Mouse (Mus musculus) lung, postnatal 36 days (tissue): ENCODE results near the gene Hist2h2ac.
"Not testable (repeated sequence)": the region's sequence is repeated elsewhere in the genome, so short reads cannot be mapped to it uniquely, and the experiment has no call there.

Source experiments
- DNase-seq: peaks from one replicate; pipeline ENCODE4 v3.0.0; 2022; ENCODE audit warnings: mixed read lengths

Hist2h2ac gene

DNA sequence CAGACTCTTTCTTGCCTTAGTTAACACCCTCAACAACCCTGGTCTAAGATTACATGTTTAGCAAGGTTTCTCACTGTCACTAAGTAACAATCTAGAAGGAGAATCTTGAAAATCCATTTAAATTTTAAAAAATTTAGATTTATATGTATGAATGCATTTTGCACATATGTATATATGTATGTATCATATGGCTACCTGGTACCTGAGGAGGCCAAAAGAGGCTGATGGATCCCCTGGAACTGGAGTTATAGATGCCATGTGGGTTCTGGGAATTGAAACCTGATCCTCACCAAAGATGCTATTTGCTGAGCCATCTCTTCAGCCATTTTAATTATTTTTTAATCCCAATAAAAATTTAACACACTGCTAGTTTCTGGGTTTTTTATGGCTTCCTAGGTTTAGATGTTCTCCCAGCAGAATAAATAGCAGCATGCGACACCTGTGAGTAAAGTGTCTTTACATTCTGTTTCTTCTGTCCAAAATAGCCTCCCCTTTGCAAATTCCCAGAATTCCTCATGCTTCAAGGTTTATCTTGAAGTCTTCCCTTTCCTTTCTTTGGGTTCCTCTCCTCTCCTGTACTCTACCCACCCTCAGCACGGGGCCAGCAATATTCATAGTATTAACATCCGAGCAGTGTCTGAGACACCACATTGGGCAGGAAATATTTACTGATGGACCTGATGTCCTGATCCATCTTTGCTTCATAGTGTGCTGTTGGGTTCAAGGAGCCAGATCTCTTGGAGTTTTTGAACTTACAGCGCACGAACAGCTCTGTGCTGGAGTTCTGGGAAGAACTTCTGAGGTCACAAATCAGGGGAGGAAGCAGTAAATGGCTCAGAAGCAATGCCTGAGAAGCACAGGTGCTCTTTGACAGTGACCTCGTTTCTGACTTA is 27.7 kb upstream of the Hist2h2ac start:
- no peak for DNase-seq

DNA sequence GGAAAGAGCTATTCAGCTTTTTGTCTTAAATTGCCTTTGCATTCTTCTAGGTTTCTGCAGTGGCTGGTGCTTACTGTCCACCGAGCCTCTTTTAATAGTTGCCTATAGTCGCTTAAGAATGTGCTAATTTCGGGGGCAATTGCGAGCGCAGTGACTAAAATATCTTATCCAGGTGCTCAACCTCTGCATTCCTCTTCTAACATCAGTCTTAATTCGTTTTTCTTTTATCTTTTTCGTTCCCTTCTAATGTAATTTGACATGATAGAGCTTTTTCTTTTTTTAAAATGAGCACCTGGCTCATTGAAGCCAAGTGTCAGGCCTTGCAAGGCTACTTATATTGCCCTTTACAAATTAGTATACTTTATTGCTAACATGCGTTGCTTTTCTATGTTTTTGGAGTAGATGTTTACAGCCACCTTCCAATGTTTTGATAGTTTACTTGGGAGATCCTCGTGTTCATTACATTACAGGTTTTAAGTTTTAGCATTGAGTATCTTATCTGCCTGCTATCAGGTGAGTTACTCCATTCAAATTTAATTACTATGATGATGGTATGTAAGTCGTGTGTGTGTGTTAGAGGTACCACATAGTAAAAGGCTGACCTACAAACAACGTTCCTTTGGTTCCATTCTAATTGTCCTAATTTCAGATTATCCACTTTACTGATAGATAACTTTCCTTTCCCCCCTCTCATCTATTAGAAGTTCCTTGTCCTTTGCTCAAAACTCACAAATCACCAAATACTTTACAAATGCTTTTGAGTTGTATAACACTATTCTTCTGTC is 26.9 kb upstream of the Hist2h2ac start:
- no peak for DNase-seq

DNA sequence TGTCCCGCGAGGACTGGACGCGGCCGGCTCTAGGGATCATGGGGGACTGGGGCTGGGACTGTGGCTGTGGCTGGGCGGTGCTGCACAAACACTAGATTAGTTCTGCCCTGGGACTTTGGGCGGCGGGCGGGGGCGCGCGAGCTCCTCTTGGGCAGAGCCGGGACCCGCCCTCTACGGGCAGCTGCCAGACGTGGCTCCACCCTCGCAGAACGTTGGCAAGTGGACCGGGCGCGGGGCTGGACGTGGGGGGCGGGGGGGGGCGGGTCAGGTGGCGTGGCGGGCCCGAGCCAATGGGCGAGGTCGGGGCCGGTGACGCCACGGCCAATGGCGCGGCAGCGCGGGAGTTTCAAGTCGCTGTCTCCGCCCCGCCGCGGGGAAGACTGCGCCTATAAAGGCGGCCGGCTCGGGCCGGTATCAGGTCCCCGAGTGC is 25.8 kb upstream of the Hist2h2ac start, which contains the start of gene Hist2h3c1:
TSS of gene Hist2h3c1 (plus strand) at position 259 of the 430 bp plus-strand sequence.
- not testable (repeated sequence) for DNase-seq

DNA sequence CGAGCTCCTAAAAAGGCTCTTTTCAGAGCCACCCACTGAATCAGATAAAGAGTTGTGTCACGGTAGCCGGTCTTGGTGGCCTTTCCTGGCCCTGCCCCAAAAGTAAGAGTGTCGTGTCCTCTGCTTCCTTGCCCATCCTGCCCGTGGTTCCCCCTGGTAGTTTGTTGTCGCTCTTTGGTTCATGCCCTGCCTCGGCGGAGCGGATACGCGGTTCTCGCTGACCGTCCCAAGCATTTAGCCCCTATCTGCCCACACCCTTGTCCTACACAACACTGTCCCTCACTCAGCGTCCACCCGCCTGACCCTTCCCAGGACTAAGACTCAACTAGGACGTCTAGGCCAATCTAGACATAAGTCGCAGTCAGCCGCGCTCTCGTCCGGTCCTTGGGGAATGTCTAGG is 25.3 kb upstream of the Hist2h2ac start:
- DNase-seq, result not testable (repeated sequence)

DNA sequence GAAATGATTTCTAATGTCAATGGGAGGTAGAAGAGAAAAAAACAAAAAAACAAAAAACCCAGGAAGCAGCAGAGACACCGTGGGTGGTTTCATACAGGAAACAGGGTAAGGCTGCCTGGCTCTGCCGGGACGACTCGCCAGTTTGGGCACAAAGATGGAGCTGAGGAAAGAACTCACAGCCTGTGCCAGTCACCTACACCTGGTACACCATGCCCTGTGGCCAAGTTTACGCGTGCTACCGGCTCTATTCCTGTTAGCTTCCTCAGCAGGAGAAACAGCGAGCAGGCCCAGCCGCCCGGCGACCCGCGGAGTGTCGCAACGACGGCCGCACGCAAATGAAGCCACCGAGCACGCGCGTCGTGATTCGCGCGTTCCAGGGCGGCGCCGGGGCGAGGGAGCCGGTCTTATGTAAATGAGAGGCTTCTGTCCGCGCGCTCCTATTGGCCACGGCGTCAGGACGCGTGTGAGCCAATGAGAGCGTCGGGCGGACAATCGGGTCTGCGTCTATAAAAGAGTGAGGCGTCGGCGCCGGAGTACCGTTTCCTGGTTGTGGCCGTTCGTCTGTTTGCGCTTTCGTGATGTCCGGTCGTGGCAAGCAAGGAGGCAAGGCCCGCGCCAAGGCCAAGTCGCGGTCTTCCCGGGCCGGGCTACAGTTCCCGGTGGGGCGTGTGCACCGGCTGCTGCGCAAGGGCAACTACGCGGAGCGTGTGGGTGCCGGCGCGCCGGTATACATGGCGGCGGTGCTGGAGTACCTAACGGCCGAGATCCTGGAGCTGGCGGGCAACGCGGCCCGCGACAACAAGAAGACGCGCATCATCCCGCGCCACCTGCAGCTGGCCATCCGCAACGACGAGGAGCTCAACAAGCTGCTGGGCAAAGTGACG is 24.6 kb upstream of the Hist2h2ac start, which contains the start of gene Hist2h2aa1:
TSS of gene Hist2h2aa1 (plus strand) at position 495 of the 884 bp plus-strand sequence.
- DNase-seq, result peak; percentile 89

DNA sequence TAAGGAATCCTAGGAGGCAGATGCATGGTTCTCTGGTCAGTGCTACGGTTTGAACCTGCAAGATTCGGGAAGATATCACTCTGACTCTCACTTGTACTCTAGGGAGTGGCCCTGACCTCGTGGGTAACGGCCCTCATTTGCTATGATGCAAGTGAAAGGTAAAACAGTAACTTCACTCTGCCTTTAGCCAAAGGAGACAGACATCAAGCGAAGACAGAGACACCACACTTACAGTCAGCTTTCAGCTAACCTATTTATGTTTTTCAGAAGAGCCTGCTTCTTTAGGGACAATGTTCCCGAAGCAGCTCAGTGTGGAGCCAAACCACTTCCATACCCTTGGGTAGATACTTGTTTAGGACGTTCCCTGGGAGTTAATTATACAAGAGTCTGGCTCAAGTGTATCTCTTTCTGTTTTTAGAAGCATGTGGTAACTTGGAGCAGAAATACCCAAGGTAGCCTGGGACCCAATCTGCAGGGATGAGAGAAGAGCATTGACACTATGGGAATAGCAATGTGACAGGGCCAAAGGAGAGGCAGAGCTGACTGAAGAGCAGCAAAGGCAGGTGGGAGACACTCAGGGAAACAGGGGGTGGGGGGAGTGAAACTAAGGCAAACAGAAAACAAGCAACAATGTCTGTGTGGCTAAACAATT is 23.4 kb upstream of the Hist2h2ac start:
- no peak for DNase-seq

DNA sequence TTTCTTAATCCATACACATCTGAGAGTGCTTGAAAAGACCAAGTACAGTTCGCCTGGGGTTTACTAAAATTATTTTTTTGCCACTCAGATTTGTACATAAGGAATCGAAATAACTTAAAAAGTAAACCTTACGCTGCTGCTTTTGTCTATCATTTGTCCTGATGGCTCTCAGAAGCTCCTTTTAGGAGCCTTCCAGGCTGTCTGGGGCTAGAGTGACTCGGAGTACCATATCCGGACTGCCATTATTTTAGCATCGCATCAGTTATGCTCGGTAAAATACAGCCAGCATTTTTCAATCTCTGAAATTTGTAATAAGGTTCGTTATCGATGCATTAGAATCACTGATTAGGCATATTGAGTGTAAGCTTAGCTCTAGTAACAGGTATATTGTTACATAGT is 20.1 kb upstream of the Hist2h2ac start:
- no peak for DNase-seq

DNA sequence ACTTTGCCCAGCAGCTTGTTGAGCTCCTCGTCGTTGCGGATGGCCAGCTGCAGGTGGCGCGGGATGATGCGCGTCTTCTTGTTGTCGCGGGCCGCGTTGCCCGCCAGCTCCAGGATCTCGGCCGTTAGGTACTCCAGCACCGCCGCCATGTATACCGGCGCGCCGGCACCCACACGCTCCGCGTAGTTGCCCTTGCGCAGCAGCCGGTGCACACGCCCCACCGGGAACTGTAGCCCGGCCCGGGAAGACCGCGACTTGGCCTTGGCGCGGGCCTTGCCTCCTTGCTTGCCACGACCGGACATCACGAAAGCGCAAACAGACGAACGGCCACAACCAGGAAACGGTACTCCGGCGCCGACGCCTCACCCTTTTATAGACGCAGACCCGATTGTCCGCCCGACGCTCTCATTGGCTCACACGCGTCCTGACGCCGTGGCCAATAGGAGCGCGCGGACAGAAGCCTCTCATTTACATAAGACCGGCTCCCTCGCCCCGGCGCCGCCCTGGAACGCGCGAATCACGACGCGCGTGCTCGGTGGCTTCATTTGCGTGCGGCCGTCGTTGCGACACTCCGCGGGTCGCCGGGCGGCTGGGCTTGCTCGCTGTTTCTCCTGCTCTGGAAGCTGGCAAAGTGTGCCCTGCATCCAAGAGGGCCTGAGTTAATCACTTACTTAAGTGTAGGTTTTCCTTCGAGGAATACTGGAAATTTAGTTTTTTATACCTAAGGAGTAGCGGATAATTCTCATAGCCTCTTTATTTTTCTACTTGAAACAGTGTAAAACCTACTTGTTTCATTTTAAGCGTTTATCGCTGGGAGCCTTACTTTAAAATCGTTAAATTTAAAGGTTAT is 19.5 kb upstream of the Hist2h2ac start, which contains the start of gene Hist2h2aa2:
TSS of gene Hist2h2aa2 (minus strand) at position 328 of the 850 bp plus-strand sequence.
- peak; percentile 98 for DNase-seq

DNA sequence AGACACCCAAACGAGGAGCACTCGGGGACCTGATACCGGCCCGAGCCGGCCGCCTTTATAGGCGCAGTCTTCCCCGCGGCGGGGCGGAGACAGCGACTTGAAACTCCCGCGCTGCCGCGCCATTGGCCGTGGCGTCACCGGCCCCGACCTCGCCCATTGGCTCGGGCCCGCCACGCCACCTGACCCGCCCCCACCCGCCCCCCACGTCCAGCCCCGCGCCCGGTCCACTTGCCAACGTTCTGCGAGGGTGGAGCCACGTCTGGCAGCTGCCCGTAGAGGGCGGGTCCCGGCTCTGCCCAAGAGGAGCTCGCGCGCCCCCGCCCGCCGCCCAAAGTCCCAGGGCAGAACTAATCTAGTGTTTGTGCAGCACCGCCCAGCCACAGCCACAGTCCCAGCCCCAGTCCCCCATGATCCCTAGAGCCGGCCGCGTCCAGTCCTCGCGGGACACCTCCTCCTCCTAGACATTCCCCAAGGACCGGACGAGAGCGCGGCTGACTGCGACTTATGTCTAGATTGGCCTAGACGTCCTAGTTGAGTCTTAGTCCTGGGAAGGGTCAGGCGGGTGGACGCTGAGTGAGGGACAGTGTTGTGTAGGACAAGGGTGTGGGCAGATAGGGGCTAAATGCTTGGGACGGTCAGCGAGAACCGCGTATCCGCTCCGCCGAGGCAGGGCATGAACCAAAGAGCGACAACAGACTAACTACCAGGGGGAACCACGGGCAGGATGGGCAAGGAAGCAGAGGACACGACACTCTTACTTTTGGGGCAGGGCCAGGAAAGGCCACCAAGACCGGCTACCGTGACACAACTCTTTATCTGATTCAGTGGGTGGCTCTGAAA is 18.5 kb upstream of the Hist2h2ac start, which contains the start of gene Hist2h3c2:
TSS of gene Hist2h3c2 (minus strand) at position 174 of the 840 bp plus-strand sequence.
- DNase-seq, result not testable (repeated sequence)

DNA sequence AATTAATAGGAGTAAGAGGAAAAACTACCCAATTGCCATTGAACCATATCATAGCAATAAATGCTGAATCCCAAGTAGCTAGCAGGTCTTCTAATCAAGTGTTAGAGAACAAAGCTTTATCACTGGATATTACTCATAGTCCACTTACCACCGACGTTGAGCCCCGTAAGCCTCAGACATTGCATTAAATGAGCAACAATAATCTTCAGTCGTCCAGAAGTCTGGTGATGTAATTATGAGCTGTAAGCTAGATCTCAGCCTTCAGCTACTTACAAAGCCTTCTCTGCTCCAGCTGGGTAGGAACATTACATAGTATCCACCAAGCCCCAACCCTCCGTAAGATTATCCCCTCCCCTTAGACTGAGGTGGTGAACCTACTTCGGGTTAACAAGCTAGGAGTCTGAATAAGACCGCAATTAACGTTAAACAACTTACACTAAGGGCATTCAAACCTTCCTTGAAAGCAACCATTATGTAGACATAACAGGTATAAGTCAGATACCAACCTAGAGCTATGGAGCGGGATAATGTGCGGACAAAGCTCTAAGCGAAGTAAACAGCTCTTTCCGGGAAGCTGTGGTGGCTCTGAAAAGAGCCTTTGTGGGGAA is 17.3 kb upstream of the Hist2h2ac start:
- DNase-seq, result no peak

DNA sequence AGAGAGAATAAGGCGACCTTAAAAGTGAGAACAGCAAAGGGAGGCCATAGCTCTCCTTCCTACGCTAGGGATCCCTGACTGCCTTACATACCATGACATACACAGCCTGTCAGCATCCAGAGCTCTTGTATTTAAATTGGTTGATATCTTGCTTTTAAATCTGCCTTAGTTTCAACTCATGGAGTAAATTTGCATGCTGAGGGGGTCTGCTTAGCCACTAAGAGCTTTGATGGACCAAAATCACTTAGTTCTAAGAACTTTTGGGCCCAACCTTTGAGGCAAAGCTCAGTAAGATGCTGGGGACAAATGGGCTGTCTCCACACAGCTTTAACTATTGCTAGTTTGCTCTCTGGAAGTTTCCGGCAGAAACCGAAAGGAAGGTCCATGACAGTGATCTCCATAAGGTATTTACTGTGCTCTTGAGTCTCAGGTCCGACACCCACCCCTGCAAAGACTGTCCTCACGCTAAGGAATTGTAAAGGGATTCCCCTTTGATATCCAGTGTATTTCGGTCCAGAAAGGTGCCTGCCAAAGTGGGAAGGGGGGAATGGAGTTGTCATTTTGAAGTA is 16.7 kb upstream of the Hist2h2ac start:
- no peak for DNase-seq

DNA sequence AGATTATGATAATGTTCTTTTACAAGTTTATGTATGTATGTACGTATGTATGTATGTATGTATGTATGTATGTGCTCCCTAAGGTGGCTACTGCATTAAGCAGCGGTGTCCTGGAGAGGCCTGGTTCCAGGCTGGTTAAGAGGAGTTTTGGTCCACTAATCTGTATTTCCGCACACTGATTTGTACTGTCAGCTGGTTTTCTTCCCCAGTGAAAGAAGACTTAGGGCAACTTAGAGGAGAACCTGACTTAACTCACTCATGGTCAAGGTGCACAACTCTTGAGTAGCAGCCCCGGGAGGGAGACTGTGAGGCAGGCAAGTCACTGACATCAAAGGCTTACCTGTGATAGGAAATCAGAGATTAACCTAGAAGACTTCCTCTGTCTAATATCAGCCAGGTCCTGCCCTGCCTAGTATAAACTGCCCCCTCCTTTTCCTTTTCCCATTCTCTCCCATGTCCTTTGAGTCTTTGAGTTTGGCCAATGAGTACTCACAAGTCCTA is 16.2 kb upstream of the Hist2h2ac start:
- DNase-seq, result no peak

DNA sequence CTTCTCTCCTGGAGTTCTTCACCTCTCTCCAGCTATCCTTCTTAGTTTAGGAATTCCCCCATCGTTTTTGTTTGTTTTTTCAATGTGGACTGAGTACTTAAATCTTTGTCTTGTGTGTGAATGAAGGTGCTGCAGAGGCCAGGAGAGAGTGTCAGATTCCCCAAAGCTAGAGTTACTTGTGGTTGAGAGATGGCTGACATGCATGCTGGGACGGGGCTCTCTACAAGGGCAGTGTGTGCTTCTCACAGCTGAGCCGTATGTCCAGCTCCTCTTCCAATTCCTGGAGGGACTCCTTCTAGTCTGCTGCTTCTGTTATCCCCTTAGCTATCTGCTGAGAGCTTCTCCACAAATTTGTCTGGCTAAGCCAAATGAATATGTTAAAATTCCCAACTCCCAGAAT is 15.2 kb upstream of the Hist2h2ac start:
- no peak for DNase-seq

DNA sequence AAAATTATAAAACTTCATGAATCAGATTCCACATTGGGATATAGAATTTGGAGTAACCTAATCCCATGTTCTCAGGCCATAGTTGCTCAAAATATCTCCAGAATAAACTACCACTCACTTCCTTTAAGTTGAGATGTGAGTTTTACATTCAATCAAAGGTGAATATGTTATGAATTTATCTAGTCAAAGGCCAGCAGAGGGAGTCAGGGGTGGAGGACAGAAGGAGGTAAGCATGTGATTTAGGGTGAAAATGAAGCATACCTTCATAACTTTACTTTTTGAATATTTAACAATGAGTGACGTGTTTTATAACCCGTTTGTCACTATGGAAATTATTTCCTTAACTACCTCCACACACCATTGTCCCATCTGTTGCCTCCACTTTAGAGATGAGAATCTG is 14.2 kb upstream of the Hist2h2ac start:
- no peak for DNase-seq

DNA sequence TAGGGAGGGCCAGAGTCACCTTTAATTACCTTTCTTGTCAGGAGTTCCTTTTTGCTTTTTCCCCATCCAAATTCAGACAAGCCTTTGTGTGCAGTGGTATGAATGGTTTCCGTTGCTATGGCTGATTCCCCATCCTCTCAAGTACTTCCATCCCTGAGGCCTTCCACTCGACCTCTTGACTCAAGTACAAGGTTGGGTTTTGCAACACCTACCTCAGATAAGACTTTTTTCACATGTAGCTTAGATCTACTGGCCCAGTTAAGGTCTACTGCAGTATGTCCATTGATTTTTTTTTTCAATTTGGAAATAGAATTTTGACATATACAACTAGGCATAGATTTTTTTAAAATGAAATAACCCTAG is 11.1 kb upstream of the Hist2h2ac start:
- DNase-seq, result peak; percentile 81

DNA sequence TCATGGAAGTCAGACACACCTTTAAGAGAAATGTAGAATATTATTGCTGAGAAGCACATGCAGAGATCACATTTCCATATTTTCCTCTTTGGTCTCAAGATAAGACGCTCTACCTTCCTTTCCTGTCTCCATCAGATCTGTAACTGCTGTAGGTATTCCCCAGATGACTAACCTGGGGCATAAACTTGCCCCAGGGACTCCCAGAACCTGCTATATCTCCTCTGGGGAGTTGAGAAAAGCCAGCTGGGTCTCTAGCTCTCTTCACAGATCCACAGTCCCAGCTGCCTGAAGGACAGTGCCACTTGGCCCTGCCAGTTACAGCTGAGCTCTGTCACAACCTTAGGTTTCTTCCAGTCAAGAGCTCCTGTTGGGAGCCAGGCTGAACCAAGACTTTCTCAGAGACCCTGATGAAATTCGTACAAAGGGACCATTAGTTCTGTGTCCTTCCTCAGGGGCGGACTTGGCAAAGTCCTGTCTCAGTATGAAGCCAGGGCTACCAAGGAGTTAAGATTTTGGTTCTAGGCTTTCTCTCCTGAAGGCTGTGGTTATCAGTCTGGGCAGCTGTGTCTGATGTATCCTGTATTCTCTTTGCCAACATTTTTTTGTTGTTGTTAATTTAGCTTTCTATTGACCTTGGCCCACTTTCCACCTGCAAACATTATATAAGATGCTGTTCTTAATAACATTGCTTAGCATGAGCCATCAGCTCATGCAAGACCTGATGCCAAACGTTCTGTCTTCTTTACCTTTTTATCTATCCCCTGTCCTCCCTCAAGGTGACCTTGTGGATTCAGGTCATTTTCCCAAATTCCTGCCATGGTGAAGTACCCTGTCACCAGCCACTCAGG is 10.5 kb upstream of the Hist2h2ac start:
- no peak for DNase-seq

DNA sequence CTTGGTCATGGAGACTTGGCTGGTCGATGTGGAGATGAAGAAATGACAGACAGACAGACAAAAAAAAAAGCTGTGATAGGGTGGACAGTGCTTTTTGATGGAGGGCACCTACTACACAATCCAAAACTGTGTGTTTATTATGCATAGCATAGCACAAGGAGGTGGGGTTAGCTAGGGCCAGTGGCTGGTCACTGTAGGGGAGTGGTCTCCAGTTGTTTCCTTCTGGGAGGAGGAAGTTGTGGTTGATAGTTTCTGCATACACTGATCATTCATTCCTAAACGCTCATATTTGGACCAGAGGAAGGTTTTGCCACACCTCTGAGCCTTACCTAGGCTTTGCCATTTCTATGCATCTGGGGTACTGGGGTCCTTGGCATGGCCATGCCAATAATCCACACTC is 9.7 kb upstream of the Hist2h2ac start:
- DNase-seq, result no peak

DNA sequence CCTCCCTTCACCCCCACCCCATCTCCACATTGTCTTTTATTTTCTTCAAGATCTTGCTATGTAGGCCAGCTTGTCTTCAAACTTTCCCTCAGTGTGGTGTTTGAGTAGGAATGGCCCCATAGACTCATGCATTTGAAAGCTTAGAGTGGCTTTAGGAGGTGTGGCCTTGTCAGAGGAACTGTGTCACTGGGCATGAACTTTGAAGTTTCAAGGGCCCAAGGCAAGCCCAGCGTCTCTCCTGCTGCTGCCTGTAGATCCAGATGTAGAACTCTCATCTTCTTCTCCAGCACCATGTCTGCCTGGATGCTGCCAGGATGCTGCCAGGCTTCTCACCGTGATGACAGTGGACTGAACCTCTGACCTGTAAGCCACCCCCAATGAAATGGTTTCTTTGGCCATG is 8.1 kb upstream of the Hist2h2ac start:
- DNase-seq, result no peak
